Mouse (Mus musculus) midbrain, embryonic 15.5 days (tissue): ENCODE measurements at regions not wholly inside any gene's neighbourhood (a gene's known extent, or its start where the extent isn't known, plus 50 kb on each side); places are given as distances from the start of the nearest gene placed in this dataset.
A peak's percentile ranks its signal among the peaks of the same experiment; 100 is the strongest.

Source experiments
- ATAC-seq: fragments of 200-750 bp; cut with Nextera tagmentation; replicated peaks from 2 replicates; pipeline ENCODE4 v1.8.0; 2017; ENCODE audit warnings: moderate TSS enrichment
- H3K27ac ChIP-seq: fragments of 300-500 bp; sonication (generic); 2 replicates; pipeline ENCODE4 v1.5.1; 2015; ENCODE audit warnings: mild to moderate bottlenecking, inconsistent platforms
- H3K27me3 ChIP-seq: fragments of 300-500 bp; sonication (generic); replicated peaks from 2 replicates; pipeline ENCODE4 v1.6.1; 2015; ENCODE audit warnings: inconsistent platforms
- H3K36me3 ChIP-seq: fragments of 300-500 bp; sonication (generic); replicated peaks from 2 replicates; pipeline ENCODE4 v1.6.1; 2015; ENCODE audit warnings: inconsistent platforms
- H3K4me1 ChIP-seq: fragments of 300-500 bp; sonication (generic); 2 replicates; pipeline ENCODE4 v1.6.1; 2015; ENCODE audit warnings: inconsistent platforms
- H3K4me2 ChIP-seq: fragments of 300-500 bp; sonication (generic); 2 replicates; pipeline ENCODE4 v1.6.1; 2015; ENCODE audit warnings: inconsistent platforms, mild to moderate bottlenecking, moderate library complexity
- H3K4me3 ChIP-seq: fragments of 300-500 bp; sonication (generic); 2 replicates; pipeline ENCODE4 v1.5.1; 2015; ENCODE audit warnings: mild to moderate bottlenecking, inconsistent platforms
- H3K9ac ChIP-seq: fragments of 300-500 bp; sonication (generic); 2 replicates; pipeline ENCODE4 v1.6.1; 2015; ENCODE audit warnings: mild to moderate bottlenecking, inconsistent platforms
- H3K9me3 ChIP-seq: fragments of 300-500 bp; sonication (generic); 2 replicates; pipeline ENCODE4 v1.6.1; 2016; ENCODE audit warnings: inconsistent platforms
- WGBS: fragments of 180-500 bp; shearing (Covaris S2); methylation state at CpG from one replicate; pipeline ENCODE4 v1.1.7; 2015; ENCODE audit warnings: mixed read lengths; 5-methylcytosine and 5-hydroxymethylcytosine counted together

DNA sequence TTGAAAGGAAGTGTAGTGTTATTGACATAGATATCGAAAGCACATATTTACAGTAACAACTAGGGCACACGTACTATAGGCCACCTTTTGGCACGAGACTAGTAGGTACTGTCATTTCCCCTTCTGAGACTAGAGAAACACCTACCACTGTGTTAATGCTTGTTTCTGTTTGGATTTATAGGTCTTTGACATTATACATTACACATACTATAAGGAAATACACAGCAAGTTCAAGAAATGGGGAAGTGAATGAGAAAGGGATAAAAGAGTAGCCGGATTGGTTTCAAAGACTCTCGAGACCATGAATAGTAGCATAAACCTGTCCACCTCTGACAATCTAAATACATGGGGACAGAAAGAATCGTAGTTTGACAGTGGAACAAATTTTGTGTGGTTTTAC is 900.3 kb upstream of the Pot1a start:
- Histone ChIP-seq H3K27me3 (no peaks in the 10 kb centered on the region), H3K27ac (no peak overlapping the region), H3K4me2 (no peak overlapping the region), H3K9ac (no peak overlapping the region), H3K36me3 (no peaks in the 10 kb centered on the region), H3K4me3 (no peak overlapping the region), H3K9me3 (no peaks in the 10 kb centered on the region), H3K4me1 (no peaks in the 10 kb centered on the region)
- ATAC-seq, result no peak
- 87% methylated on average over 6 of the region's 6 CpGs for WGBS

DNA sequence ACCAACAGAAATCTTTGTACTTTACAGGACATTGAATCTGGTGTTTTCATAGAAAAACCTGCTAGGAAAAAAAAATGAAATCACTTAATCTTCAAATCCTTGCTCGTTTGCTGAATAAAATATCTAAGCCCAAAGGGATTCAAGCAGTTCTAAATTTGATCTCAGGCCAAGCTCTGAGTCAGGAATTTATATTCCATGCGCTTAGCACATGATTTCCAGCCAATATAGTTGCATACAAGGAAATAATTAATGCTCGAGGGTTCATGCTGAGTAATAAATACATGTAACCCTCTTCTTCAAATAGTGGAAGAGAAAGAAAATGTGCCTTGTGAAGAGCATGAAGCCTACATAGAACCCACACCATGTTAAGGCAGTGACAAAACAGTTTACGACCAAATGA is 899.8 kb upstream of the Pot1a start:
- Histone ChIP-seq H3K4me2 (no peak overlapping the region), H3K4me1 (no peaks in the 10 kb centered on the region)

DNA sequence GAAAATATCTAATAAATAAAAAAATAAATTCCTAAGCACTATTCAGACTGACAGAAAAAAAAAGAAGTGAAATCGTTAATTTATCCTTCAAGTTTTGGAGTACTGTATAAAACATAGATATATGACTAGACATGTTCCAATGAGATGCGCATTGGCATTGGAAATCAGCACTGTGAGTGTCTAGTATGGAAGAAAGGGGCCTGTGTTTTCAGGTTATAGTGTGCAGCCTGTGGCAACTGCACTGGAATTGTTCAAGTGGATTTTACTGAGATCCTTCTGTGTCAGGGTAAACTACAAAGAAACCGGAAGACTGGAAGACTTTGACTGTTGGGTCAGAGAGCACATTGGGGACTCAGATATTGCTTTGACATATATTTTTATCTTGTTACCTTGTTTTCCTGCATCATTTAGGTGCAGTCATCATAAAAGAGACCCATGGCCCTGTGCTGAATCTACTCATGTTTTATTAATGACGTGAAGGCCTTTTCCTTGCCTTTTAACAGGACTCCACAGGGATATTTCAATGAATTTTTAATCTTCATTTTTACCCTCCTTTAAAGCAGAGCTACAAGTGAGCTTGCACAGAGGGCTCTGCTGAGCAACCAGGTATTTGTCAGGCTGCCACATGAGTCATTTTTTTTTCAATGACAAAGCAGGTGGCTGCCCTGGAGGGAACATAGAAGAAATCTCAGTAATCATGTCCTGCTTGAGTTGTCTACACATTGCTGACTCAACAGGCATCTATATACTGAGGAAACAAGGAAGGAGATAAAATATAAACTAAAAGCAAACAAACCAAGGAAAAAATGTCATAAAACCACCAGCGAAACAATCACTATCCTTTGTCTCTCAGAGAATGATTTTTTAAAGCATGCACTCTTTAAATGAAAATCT is 899.2 kb upstream of the Pot1a start:
- no peak overlapping the region for H3K4me3 ChIP-seq
- no peak overlapping the region for H3K27ac ChIP-seq
- no peaks in the 10 kb centered on the region for H3K36me3 ChIP-seq
- no peaks in the 10 kb centered on the region for H3K9me3 ChIP-seq
- H3K27me3 ChIP-seq, result no peaks in the 10 kb centered on the region
- 68% methylated on average over 5 of the region's 5 CpGs for WGBS
- H3K4me1 ChIP-seq, result no peaks in the 10 kb centered on the region
- no peak overlapping the region for H3K4me2 ChIP-seq
- no peak overlapping the region for H3K9ac ChIP-seq
- peak; percentile 88 for ATAC-seq

More for the DNA sequence above, 899.8 kb upstream of the Pot1a start:
- H3K36me3 ChIP-seq, result no peaks in the 10 kb centered on the region
- whole genome bisulfite sequencing, result 53% methylated on average over 4 of the region's 4 CpGs
- H3K9me3 ChIP-seq, result no peaks in the 10 kb centered on the region
- H3K27me3 ChIP-seq, result no peaks in the 10 kb centered on the region
- ATAC-seq, result no peak
- H3K27ac ChIP-seq, result no peak overlapping the region
- no peak overlapping the region for H3K4me3 ChIP-seq
- no peak overlapping the region for H3K9ac ChIP-seq
